Mouse (Mus musculus) brown adipose tissue, adult 24 weeks (tissue): ENCODE data around the gene Abat. TPM values are rescaled to one million over a fixed set of nuclear protein-coding genes. Genes with fewer than 3 reads are reported as not detected.

Source experiments
- H3K27ac ChIP-seq: fragments of 200-500 bp; replicated peaks from 2 replicates; pipeline ENCODE4 v1.5.1; 2012; ENCODE audit warnings: low read depth, mild to moderate bottlenecking, low read length
- H3K4me1 ChIP-seq: fragments of 200-500 bp; 2 replicates; pipeline ENCODE4 v1.6.1; 2012; ENCODE audit warnings: low read length, mixed read lengths; ENCODE audit not compliant: control insufficient read depth, insufficient read depth, insufficient read length
- H3K4me3 ChIP-seq: fragments of 200-500 bp; 2 replicates; pipeline ENCODE4 v1.5.1; 2012; ENCODE audit warnings: low read depth, mild to moderate bottlenecking, low read length, moderate library complexity; ENCODE audit not compliant: insufficient read depth
- polyA plus RNA-seq: library from polyadenylated mRNA; stranded (reverse); fragments of >200 nt; gene quantifications from 2 replicates; pipeline ENCODE4 v1.2.4, GENCODE M21; 2012; ENCODE audit not compliant: missing spikeins, insufficient read depth, insufficient read length

Abat gene
- polyA plus RNA-seq, 1 experiment, result 1.7 TPM

- H3K4me3 ChIP-seq, result no peak overlapping the region
- H3K27ac ChIP-seq, result no peak overlapping the region
- H3K4me1 ChIP-seq, result no peaks in the 10 kb centered on the region
Measured at GRCm38 (mm10) chr16:8523480-8524144, 10.4 kb downstream of the Abat start.

- Histone ChIP-seq H3K27ac (no peak overlapping the region), H3K4me3 (no peak overlapping the region), H3K4me1 (no peaks in the 10 kb centered on the region)
Measured at GRCm38 (mm10) chr16:8524163-8524847, 11.1 kb downstream of the Abat start.

GRCm38 (mm10) chr16:8525293-8525692, 12.1 kb downstream of the Abat start:
- no peak overlapping the region for H3K27ac ChIP-seq
- no peaks in the 10 kb centered on the region for H3K4me1 ChIP-seq
- no peak overlapping the region for H3K4me3 ChIP-seq

- Histone ChIP-seq H3K4me3 (no peak overlapping the region), H3K27ac (no peak overlapping the region), H3K4me1 (no peaks in the 10 kb centered on the region)
Measured at GRCm38 (mm10) chr16:8525877-8526276, 12.6 kb downstream of the Abat start.

GRCm38 (mm10) chr16:8529389-8529788, 16.2 kb downstream of the Abat start:
- H3K27ac ChIP-seq, result no peak overlapping the region
- H3K4me3 ChIP-seq, result no peak overlapping the region
- H3K4me1 ChIP-seq, result no peaks in the 10 kb centered on the region

GRCm38 (mm10) chr16:8530018-8530417, 16.8 kb downstream of the Abat start:
- H3K27ac ChIP-seq, result no peak overlapping the region
- no peak overlapping the region for H3K4me3 ChIP-seq
- H3K4me1 ChIP-seq, result no peaks in the 10 kb centered on the region

GRCm38 (mm10) chr16:8532461-8532860, 19.2 kb downstream of the Abat start:
- Histone ChIP-seq H3K4me1 (no peaks in the 10 kb centered on the region), H3K27ac (no peak overlapping the region), H3K4me3 (no peak overlapping the region)

GRCm38 (mm10) chr16:8532894-8533293, 19.7 kb downstream of the Abat start:
- Histone ChIP-seq H3K4me1 (no peaks in the 10 kb centered on the region), H3K4me3 (no peak overlapping the region), H3K27ac (no peak overlapping the region)

- Histone ChIP-seq H3K4me1 (no peaks in the 10 kb centered on the region), H3K27ac (no peak overlapping the region), H3K4me3 (no peak overlapping the region)
Measured at GRCm38 (mm10) chr16:8533477-8533876, 20.2 kb downstream of the Abat start.

- Histone ChIP-seq H3K27ac (no peak overlapping the region), H3K4me1 (no peaks in the 10 kb centered on the region), H3K4me3 (no peak overlapping the region)
Measured at GRCm38 (mm10) chr16:8534466-8535200, 21.4 kb downstream of the Abat start.

GRCm38 (mm10) chr16:8535411-8535810, 22.2 kb downstream of the Abat start:
- H3K4me1 ChIP-seq, result no peaks in the 10 kb centered on the region
- H3K4me3 ChIP-seq, result no peak overlapping the region
- H3K27ac ChIP-seq, result no peak overlapping the region

GRCm38 (mm10) chr16:8539150-8539865, 26.1 kb downstream of the Abat start:
- Histone ChIP-seq H3K4me1 (no peaks in the 10 kb centered on the region), H3K4me3 (no peak overlapping the region), H3K27ac (no peak overlapping the region)

- Histone ChIP-seq H3K4me3 (no peak overlapping the region), H3K4me1 (no peaks in the 10 kb centered on the region), H3K27ac (no peak overlapping the region)
Measured at GRCm38 (mm10) chr16:8540859-8541314, 27.7 kb downstream of the Abat start.

GRCm38 (mm10) chr16:8547836-8548235, 34.6 kb downstream of the Abat start:
- H3K27ac ChIP-seq, result no peak overlapping the region
- H3K4me3 ChIP-seq, result no peak overlapping the region
- no peaks in the 10 kb centered on the region for H3K4me1 ChIP-seq

GRCm38 (mm10) chr16:8549506-8549905, 36.3 kb downstream of the Abat start:
- no peak overlapping the region for H3K4me3 ChIP-seq
- no peaks in the 10 kb centered on the region for H3K4me1 ChIP-seq
- no peak overlapping the region for H3K27ac ChIP-seq
